Mouse (Mus musculus) neural tube, embryonic 15.5 days (tissue): ENCODE measurements around the gene Rras2. TPM values are rescaled to one million over a fixed set of nuclear protein-coding genes. Genes with fewer than 3 reads are reported as not detected.
A peak's percentile ranks its signal among the peaks of the same experiment; 100 is the strongest.

Experiments
- ATAC-seq: fragments of 200-750 bp; cut with Nextera tagmentation; 2 replicates; pipeline ENCODE4 v1.8.0; 2017; ENCODE audit warnings: mild to moderate bottlenecking, moderate TSS enrichment, moderate library complexity; ENCODE audit not compliant: low FRiP score
- H3K27ac ChIP-seq: fragments of 300-500 bp; sonication (generic); replicated peaks from 2 replicates; pipeline ENCODE4 v1.5.1; 2015; ENCODE audit warnings: mild to moderate bottlenecking, inconsistent platforms
- H3K27me3 ChIP-seq: fragments of 300-500 bp; sonication (generic); replicated peaks from 2 replicates; pipeline ENCODE4 v1.6.1; 2015; ENCODE audit warnings: inconsistent platforms
- H3K36me3 ChIP-seq: fragments of 300-500 bp; sonication (generic); 2 replicates; pipeline ENCODE4 v1.6.1; 2015; ENCODE audit warnings: inconsistent platforms
- H3K4me1 ChIP-seq: fragments of 300-500 bp; sonication (generic); 2 replicates; pipeline ENCODE4 v1.6.1; 2015; ENCODE audit warnings: inconsistent platforms
- H3K4me2 ChIP-seq: fragments of 300-500 bp; sonication (generic); 2 replicates; pipeline ENCODE4 v1.6.1; 2015; ENCODE audit warnings: inconsistent platforms, mild to moderate bottlenecking, moderate library complexity
- H3K4me3 ChIP-seq: fragments of 300-500 bp; sonication (generic); replicated peaks from 2 replicates; pipeline ENCODE4 v1.5.1; 2015; ENCODE audit warnings: mild to moderate bottlenecking, inconsistent platforms
- H3K9ac ChIP-seq: fragments of 300-500 bp; sonication (generic); replicated peaks from 2 replicates; pipeline ENCODE4 v1.6.1; 2015; ENCODE audit warnings: mild to moderate bottlenecking, inconsistent platforms
- H3K9me3 ChIP-seq: fragments of 300-500 bp; sonication (generic); replicated peaks from 2 replicates; pipeline ENCODE4 v1.6.1; 2016; ENCODE audit warnings: inconsistent platforms
- WGBS: fragments of 180-500 bp; shearing (Covaris S2); methylation state at CpG from one replicate; pipeline ENCODE4 v1.1.7; 2015; ENCODE audit warnings: mixed read lengths; 5-methylcytosine and 5-hydroxymethylcytosine counted together
- polyA plus RNA-seq: library from polyadenylated mRNA; unstranded; fragments of >200 nt; fragmentation: Nextera tagmentation; extraction: Ambion mirVana; gene quantifications from 2 replicates; pipeline ENCODE4 v1.2.1, GENCODE M21; 2015

Rras2 gene
- 18.2 and 29.4 TPM in 2 replicates for polyA plus RNA-seq

DNA sequence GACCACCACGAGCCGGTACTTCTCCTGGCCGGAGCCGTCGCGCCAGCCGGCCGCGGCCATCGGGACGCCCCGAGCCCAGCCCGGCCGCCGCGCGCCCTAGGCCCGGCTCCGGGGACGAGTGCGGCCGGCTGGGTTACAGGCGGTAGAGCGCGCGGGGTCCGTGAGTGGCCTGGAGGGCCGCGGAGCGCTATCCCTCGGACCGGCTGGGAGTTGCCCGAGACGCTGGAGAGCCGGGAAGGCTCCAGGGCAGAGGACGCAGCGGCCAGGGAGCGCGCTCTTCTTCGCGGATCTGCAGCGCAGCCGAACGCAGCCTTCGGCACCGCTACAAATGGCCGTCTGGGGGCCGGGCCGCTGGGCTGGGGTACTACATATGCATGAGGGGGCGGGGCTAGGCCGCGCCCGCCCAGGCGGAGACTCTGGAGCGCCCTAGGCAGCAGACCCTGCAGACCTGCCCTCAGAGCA lies at the start of gene Rras2:
Gene Rras2, minus strand, starts transcription at position 338 of the 462 bp plus-strand sequence.
- peak; percentile 98 for ATAC-seq
- Histone ChIP-seq H3K4me2 (peak within 1 kb of the TSS; percentile 81), H3K27me3 (peaks cover 4% of the 10 kb centered on the region; the same call in 1 of the 2 replicates), H3K9ac (peak within 1 kb of the TSS; percentile 74), H3K4me1 (peaks cover 17% of the 10 kb centered on the region), H3K9me3 (no peaks in the 10 kb centered on the region), H3K36me3 (no peaks in the 10 kb centered on the region), H3K4me3 (peak within 1 kb of the TSS; percentile 83), H3K27ac (peak within 1 kb of the TSS; percentile 89)
- WGBS = under 1% methylated on average over 51 of the region's 55 CpGs

GRCm38 (mm10) chr7:114162975-114163374 lies 45.4 kb upstream of the Rras2 start:
- Histone ChIP-seq H3K4me2 (no peak overlapping the region), H3K4me3 (no peak overlapping the region), H3K9me3 (no peaks in the 10 kb centered on the region), H3K9ac (no peak overlapping the region), H3K27me3 (no peaks in the 10 kb centered on the region), H3K36me3 (no peaks in the 10 kb centered on the region), H3K4me1 (no peaks in the 10 kb centered on the region), H3K27ac (no peak overlapping the region)
- ATAC-seq = no peak
- WGBS = 90% methylated on average over 5 of the region's 5 CpGs

DNA sequence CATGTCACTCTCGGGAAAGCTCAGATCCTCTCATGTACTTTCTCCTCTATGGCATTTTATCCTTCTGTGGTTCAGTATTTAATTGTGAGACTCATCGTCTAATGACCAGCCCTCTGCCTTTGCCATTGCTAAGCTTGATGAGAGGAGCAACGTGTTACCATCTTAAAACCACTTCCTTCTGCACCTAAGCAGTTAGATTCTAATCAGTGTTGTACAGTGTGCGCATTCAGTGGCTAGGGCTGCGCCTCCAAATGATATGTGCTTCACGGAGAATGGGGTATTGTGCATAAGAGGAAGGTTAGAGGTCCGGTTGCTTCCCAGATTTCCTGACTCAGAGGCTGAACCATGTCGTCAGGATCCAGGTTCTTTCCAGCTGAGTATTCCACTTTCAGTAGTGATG lies 43.5 kb upstream of the Rras2 start:
- 89% methylated on average over 8 of the region's 8 CpGs for WGBS
- Histone ChIP-seq H3K4me2 (no peak overlapping the region), H3K9ac (no peak overlapping the region), H3K9me3 (no peaks in the 10 kb centered on the region), H3K4me3 (no peak overlapping the region), H3K4me1 (no peaks in the 10 kb centered on the region), H3K36me3 (no peaks in the 10 kb centered on the region), H3K27me3 (no peaks in the 10 kb centered on the region), H3K27ac (no peak overlapping the region)
- no peak for ATAC-seq

DNA sequence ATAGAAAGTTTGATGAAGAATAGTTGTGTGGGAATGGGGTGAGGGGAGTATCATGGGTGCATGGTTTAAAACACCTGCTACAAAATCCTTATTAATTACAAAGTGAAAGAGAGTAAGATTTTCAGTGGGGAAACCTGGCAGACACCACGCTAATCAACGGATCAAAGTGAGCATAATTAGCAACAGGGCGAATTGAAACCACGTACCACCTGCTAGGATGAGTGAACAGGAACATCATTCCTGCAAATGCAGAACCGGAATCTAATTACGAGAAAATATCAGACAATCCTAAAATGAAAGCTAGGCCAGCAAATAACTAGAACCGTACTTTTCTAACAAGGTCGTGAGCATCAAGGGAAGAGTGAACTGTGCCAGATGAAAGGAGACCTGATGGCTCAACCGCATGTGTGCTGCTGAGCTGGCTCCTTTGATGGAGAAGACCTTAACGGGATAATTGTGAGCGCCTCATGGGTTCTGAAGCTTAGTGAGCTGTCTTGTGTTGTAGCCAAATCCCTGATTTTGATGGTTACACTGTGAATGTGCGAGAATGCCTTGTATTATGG lies 40.2 kb upstream of the Rras2 start:
- 76% methylated on average over 12 of the region's 12 CpGs for WGBS
- H3K27me3 ChIP-seq = no peaks in the 10 kb centered on the region
- no peak overlapping the region for H3K4me3 ChIP-seq
- no peak for ATAC-seq
- H3K9ac ChIP-seq = no peak overlapping the region
- no peaks in the 10 kb centered on the region for H3K9me3 ChIP-seq
- H3K36me3 ChIP-seq = no peaks in the 10 kb centered on the region
- H3K4me1 ChIP-seq = no peaks in the 10 kb centered on the region
- H3K4me2 ChIP-seq = no peak overlapping the region
- H3K27ac ChIP-seq = no peak overlapping the region

- Histone ChIP-seq H3K27ac (no peak overlapping the region), H3K4me1 (peaks cover 3% of the 10 kb centered on the region; the same call in 1 of the 2 replicates), H3K9ac (no peak overlapping the region), H3K9me3 (no peaks in the 10 kb centered on the region), H3K4me2 (no peak overlapping the region), H3K36me3 (no peaks in the 10 kb centered on the region), H3K4me3 (no peak overlapping the region), H3K27me3 (no peaks in the 10 kb centered on the region)
- WGBS = 97% methylated on average over 4 of the region's 4 CpGs
- no peak for ATAC-seq
Observed at GRCm38 (mm10) chr7:114156364-114156763, 38.8 kb upstream of the Rras2 start.

DNA sequence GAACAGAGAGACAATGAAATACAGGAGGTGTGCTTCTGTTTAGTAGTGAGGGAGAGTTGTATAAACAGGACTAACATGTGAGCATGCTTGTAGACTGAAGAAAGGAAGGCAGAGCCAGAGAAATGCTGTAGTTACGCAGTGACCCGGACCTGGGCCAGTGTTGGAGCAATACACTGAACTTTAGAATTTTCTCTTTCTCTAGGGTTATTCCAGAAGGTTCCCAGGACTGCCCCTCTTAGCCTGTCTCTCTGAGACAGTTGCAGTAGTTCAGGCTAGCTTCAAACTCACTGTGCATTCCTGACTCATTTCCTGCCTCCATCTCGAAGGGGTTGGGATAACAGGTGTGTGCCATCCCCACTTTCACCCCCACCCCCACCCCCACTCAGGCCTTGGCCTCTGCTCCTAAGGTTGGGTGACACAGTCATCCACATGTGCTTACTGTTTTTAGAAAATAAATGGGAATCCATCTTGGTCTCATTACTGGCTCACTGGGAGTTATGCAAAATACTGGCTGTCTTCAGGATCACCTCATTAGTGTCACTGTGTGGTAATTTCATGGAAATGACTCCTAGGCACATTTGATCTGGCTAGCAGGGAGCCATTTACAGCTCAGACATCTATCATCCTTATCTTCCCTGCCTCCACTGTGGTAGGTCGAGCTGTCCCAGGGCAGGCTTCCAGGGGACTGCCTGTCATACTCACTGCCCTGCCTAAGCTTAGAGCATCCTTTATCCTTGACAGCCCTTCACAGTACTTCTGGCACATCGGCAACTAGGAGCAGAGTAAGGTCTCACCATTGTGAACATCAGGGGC lies 37.7 kb upstream of the Rras2 start:
- Histone ChIP-seq H3K27me3 (no peaks in the 10 kb centered on the region), H3K27ac (no peak overlapping the region), H3K9me3 (no peaks in the 10 kb centered on the region), H3K9ac (no peak overlapping the region), H3K4me1 (peaks cover 8% of the 10 kb centered on the region; the same call in 1 of the 2 replicates), H3K36me3 (no peaks in the 10 kb centered on the region), H3K4me2 (no peak overlapping the region), H3K4me3 (no peak overlapping the region)
- ATAC-seq = no peak
- 46% methylated on average over 5 of the region's 5 CpGs for WGBS

DNA sequence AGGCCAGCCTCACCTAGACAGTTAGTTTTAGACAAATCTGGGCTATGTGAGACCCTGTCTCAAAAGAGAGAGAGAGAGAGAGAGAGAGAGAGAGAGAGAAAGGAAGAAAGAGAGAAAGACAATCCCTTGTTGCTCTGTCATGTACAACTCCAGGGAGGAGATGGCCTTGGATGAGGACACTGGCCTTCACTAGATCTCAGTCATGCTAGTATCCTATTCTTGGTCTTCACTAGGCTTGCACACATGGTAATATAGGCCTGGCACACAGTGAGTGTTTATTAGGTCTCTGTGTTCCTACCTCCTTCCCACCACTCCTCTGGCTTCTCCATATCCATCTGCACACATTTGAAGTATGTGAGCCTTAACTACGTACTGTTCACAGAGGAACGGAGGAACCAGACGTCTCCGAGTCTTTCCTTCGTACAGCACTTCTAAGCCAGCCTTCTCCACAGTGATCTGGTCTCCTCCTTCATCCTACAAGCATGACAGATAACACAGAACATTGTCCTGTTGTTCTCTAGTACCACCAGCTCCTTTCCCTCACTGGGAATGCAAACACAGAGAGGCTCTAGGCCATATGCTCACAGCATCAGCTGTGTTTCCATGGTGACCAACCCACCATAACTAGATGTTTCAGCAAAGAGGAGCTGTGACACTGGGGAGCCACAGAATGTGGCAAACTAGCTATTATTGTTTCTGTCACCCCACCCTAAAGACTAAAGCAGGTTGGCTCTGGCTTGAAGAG lies 33.6 kb upstream of the Rras2 start:
- ATAC-seq = peak; percentile 77
- no peak overlapping the region for H3K27ac ChIP-seq
- no peaks in the 10 kb centered on the region for H3K36me3 ChIP-seq
- H3K27me3 ChIP-seq = no peaks in the 10 kb centered on the region
- H3K9me3 ChIP-seq = no peaks in the 10 kb centered on the region
- H3K4me1 ChIP-seq = peaks cover 8% of the 10 kb centered on the region; the same call in 1 of the 2 replicates
- no peak overlapping the region for H3K4me2 ChIP-seq
- WGBS = 82% methylated on average over 5 of the region's 5 CpGs
- H3K9ac ChIP-seq = no peak overlapping the region
- H3K4me3 ChIP-seq = no peak overlapping the region

DNA sequence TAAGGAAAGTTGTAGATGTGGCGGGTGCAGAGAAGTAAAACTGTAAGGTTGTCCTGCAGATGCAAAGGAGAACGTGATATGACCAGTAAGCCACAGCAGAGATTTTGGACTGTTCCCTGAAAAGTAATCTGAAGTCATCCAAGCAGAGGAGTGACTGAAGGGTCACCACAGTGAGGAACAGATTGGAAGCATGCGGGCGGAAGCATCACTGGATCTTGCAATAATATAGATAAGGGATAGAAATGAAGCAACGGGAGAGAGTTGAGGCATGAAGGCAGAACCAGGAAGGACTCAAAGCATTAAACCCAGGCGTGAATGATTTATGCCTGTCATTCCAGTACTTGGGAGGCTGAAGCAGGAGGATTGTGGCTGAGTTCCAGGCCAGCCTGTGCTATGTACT lies 32.0 kb upstream of the Rras2 start:
- Histone ChIP-seq H3K36me3 (no peaks in the 10 kb centered on the region), H3K4me1 (peaks cover 8% of the 10 kb centered on the region; the same call in 1 of the 2 replicates), H3K9ac (no peak overlapping the region), H3K27me3 (no peaks in the 10 kb centered on the region), H3K27ac (no peak overlapping the region), H3K9me3 (no peaks in the 10 kb centered on the region), H3K4me3 (no peak overlapping the region), H3K4me2 (no peak overlapping the region)
- 92% methylated on average over 6 of the region's 6 CpGs for whole genome bisulfite sequencing
- ATAC-seq = no peak

GRCm38 (mm10) chr7:114149135-114149534 lies 31.6 kb upstream of the Rras2 start:
- H3K36me3 ChIP-seq = no peaks in the 10 kb centered on the region
- H3K27me3 ChIP-seq = no peaks in the 10 kb centered on the region
- no peak for ATAC-seq
- no peak overlapping the region for H3K9ac ChIP-seq
- peaks cover 8% of the 10 kb centered on the region; the same call in 1 of the 2 replicates for H3K4me1 ChIP-seq
- H3K27ac ChIP-seq = no peak overlapping the region
- H3K4me3 ChIP-seq = no peak overlapping the region
- no peak overlapping the region for H3K4me2 ChIP-seq
- WGBS = 37% methylated on average over 4 of the region's 4 CpGs
- H3K9me3 ChIP-seq = no peaks in the 10 kb centered on the region

DNA sequence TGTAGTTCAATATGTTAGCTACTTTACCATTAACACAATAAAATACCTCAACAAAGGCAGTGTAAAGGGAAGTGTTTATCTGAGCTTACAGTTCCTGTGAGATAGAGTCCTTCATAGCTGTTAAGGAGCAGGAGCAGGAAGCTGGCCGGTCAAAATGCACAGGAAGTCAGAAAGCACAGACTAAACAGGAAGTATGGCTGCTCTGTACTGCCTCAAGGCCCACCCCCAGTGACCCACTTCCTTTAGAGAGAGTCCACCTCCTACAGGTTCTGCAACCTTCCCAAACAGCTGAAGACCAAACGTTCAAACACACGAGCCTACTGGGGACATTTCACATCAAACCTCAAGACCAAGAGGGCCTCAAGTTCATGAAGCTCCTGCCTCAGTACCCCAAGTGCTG lies 28.3 kb upstream of the Rras2 start:
- WGBS = 88% methylated on average over 3 of the region's 3 CpGs
- Histone ChIP-seq H3K9me3 (no peaks in the 10 kb centered on the region), H3K9ac (no peak overlapping the region), H3K4me2 (no peak overlapping the region), H3K27me3 (no peaks in the 10 kb centered on the region), H3K4me3 (no peak overlapping the region), H3K36me3 (no peaks in the 10 kb centered on the region), H3K4me1 (no peaks in the 10 kb centered on the region), H3K27ac (no peak overlapping the region)
- no peak for ATAC-seq

- Histone ChIP-seq H3K4me1 (no peaks in the 10 kb centered on the region), H3K9me3 (no peaks in the 10 kb centered on the region), H3K4me2 (no peak overlapping the region), H3K9ac (no peak overlapping the region), H3K4me3 (no peak overlapping the region), H3K27me3 (no peaks in the 10 kb centered on the region), H3K36me3 (no peaks in the 10 kb centered on the region), H3K27ac (no peak overlapping the region)
- WGBS = 68% methylated on average over 10 of the region's 10 CpGs
- no peak for ATAC-seq
Observed at GRCm38 (mm10) chr7:114142151-114142798, 24.7 kb upstream of the Rras2 start.
